Mouse (Mus musculus) cerebellum, adult 9-10 months (tissue): ENCODE measurements around the gene Srms.

Source experiments
- DNase-seq: peaks from one replicate; pipeline ENCODE4 v3.0.0; 2022

Srms gene

GRCm38 (mm10) chr2:181158471-181158870 is 54.5 kb downstream of the Srms start:
- DNase-seq, result no peak

GRCm38 (mm10) chr2:181157716-181158302 is 55.2 kb downstream of the Srms start:
- DNase-seq, result peak; percentile 65

GRCm38 (mm10) chr2:181157180-181157579 is 55.8 kb downstream of the Srms start:
- DNase-seq, result no peak

GRCm38 (mm10) chr2:181156248-181157121 is 56.5 kb downstream of the Srms start, which contains the start of gene Eef1a2:
Gene Eef1a2 (minus strand): TSS chr2:181157014.
- peak; percentile 92 for DNase-seq

- DNase-seq, result peak; percentile 88
Measured at GRCm38 (mm10) chr2:181155801-181156200, 57.2 kb downstream of the Srms start.
